Mouse (Mus musculus): ENCODE data around the gene Cdc37l1. TPM values are rescaled to one million over a fixed set of nuclear protein-coding genes. Genes with fewer than 3 reads are reported as not detected.

Gene Cdc37l1
- total and polyA plus RNA-seq, 3 experiments: 17.2 to 27.7 TPM; not detected in 1

DNA sequence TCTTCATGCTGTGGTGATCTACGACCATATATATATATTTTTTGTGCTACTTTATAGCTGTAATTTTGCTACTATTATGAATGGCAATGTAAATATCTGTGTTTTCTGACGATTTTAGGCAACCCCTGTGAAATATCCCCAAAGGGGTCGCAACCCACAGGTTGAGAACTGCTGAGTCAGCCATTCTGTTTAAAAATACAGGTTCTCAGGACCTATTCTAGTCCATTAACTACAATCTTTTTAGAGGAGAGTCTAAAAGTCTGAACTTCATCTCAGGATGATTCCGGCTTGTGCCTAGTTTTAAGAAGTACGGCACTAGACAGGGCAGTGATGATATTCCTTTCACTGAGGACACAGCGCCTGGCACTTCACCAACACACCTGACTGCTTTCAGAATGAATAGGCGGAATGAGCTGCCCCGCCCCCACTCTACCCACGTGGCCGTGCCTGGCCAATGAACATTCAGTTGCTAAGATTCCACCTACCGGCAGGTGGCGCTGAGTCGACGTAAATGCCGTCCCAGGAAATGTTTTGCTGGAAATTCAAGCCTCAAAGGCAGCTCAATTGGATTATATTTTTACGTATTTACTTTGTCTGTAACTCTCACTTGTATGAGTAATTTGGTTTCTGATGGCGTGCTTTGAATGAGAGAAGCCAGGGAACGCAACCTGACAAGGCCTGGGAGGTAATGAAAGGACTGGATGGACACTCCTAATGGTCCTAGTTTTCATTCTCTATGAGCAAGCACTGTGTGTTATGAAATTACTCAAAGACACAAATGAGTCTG is 73.6 kb downstream of the Cdc37l1 start (continued):
- TF ChIP-seq TAL1 (IDR thresholded peaks at IDR 0.05; ENCODE audit: low read length) (no peak), MAFK (IDR thresholded peaks at IDR 0.05; ENCODE audit: borderline replicate concordance, low read depth, low read length) (peak; percentile 99), ZNF384 (IDR thresholded peaks at IDR 0.05; ENCODE audit: low read depth, low read length) (no peak), EP300 (IDR thresholded peaks at IDR 0.05; ENCODE audit: low read depth in 1 of 2, low read length in 2 of 2) (peak in 1 of 2 experiments; percentile 26; a peak in 1 of 4 replicates), MYC (IDR thresholded peaks at IDR 0.05; ENCODE audit: low read depth, low read length) (0 out of 2 replicates have a peak, but pooled peaks have one; percentile 9), MAX (IDR thresholded peaks at IDR 0.05; ENCODE audit: low read length) (peak; percentile 96), ZC3H11A (IDR thresholded peaks at IDR 0.05; ENCODE audit: low read depth, low read length) (peak; percentile 93)

DNA sequence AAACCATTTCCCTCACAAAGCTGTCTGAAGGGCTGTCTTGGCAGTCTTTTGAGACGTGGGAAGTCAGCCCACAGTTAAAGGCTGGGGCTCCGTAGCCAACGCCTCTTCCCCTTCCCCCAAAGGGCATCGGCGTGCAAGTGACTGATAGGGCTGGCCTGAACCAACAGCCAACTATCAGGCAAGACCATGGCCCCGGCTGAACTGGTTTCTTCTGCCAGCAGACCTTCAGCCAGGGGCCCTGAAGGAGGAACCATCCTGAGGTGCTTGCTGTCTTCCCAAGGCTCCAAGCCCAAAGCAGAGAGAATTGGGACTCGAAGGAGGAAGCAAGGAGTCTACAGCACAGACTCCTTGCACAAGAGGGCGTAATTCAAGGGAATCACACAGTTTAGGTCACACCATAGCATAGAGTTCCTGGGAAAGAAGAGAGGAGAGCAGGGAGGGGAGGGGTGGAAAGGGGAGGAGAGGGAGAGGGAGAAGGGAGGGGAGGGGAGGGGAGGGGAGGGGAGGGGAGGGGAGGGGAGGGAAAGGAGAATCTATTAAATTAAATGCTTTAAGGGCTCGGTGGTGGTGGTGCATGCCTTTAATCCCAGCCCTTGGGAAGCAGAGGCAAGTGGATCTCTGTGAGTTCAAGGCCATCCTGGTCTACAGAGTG is 74.4 kb downstream of the Cdc37l1 start:
- Histone ChIP-seq H3K27ac (ENCODE audit: control insufficient read depth, low read depth, low read length) (peak overlapping the region; percentile 94), H3K9ac (ENCODE audit: control insufficient read depth, low read depth, low read length, poor library complexity, severe bottlenecking) (peak overlapping the region; percentile 68), H3K9me3 (replicated peaks; ENCODE audit: insufficient read depth, low read length) (no peaks in the 10 kb centered on the region), H3K27me3 (ENCODE audit: control insufficient read depth in 1 of 2, insufficient read depth in 2 of 2, low read length in 2 of 2) (no peaks in the 10 kb centered on the region), H3K4me3 (ENCODE audit: control insufficient read depth in 1 of 2, insufficient read depth in 1 of 2, low read depth in 2 of 2, low read length in 2 of 2) (peak overlapping the region; percentile 49), H3K79me2 (ENCODE audit: control insufficient read depth, insufficient read depth, low read length, poor library complexity) (no peaks in the 10 kb centered on the region; the same call in 1 of the 2 replicates), H3K4me1 (ENCODE audit: control insufficient read depth in 1 of 2, insufficient read depth in 2 of 2, low read length in 2 of 2) (peaks cover 4 to 20% of the 10 kb centered on the region in 2 experiments; a peak in 3 of 4 replicates), H3K36me3 (ENCODE audit: control insufficient read depth in 1 of 2, insufficient read depth in 2 of 2, low read length in 2 of 2) (peaks cover 0 to 23% of the 10 kb centered on the region in 2 experiments; a peak in 2 of 4 replicates)
- DNase-seq (ENCODE audit: low read depth, low spot score): peak; percentile 96
- TF ChIP-seq UBTF (IDR thresholded peaks at IDR 0.05; ENCODE audit: borderline replicate concordance, insufficient read depth, low read depth, low read length) (no peak), POLR2AphosphoS5 (IDR thresholded peaks at IDR 0.05; ENCODE audit: borderline replicate concordance, low read depth, low read length) (no peak), MEF2A (IDR thresholded peaks at IDR 0.05; ENCODE audit: extremely low read depth, insufficient replicate concordance, low read depth, low read length, poor library complexity, severe bottlenecking) (0 out of 2 replicates have a peak, but pooled peaks have one; percentile 54), GABPA (IDR thresholded peaks at IDR 0.05; ENCODE audit: low read depth, low read length) (no peak), CHD2 (IDR thresholded peaks at IDR 0.05; ENCODE audit: low read length) (peak; percentile 82), NRF1 (IDR thresholded peaks at IDR 0.05; ENCODE audit: insufficient read depth, low read depth, low read length, poor library complexity, severe bottlenecking) (no peak), NELFE (IDR thresholded peaks at IDR 0.05; ENCODE audit: low read depth, low read length) (no peak), TAL1 (IDR thresholded peaks at IDR 0.05; ENCODE audit: low read length) (peak; percentile 98), USF1 (IDR thresholded peaks at IDR 0.05; ENCODE audit: low read depth, low read length) (no peak), MAX (IDR thresholded peaks at IDR 0.05; ENCODE audit: low read length) (peak; percentile 28; the same call in 1 of the 2 replicates), MYB (IDR thresholded peaks at IDR 0.05; ENCODE audit: low read depth, low read length) (peak; percentile 94), JUND (IDR thresholded peaks at IDR 0.05; ENCODE audit: low read depth, low read length) (no peak), KAT2A (conservative IDR thresholded peaks at IDR 0.05; ENCODE audit: low read depth, low read length) (no peak), ZNF384 (IDR thresholded peaks at IDR 0.05; ENCODE audit: low read depth, low read length) (no peak), TCF12 (IDR thresholded peaks at IDR 0.05; ENCODE audit: low read depth, low read length) (peak; percentile 99), MAFK (IDR thresholded peaks at IDR 0.05; ENCODE audit: borderline replicate concordance, low read depth, low read length) (peak; percentile 21; the same call in 1 of the 2 replicates), MYC (IDR thresholded peaks at IDR 0.05; ENCODE audit: low read depth, low read length) (no peak), CTCF (IDR thresholded peaks at IDR 0.05 in 2 of 3, conservative IDR thresholded peaks at IDR 0.05 in 1 of 3; ENCODE audit: control insufficient read depth in 1 of 3, insufficient read depth in 1 of 3, low read depth in 2 of 3, low read length in 3 of 3, poor library complexity in 1 of 3, severe bottlenecking in 1 of 3) (peak in 1 of 3 experiments; percentile 26; a peak in 1 of 6 replicates), TBP (IDR thresholded peaks at IDR 0.05; ENCODE audit: low read depth, low read length) (no peak; the same call in 1 of the 2 replicates), ELF1 (IDR thresholded peaks at IDR 0.05; ENCODE audit: low read depth, low read length) (peak; percentile 43; the same call in 1 of the 2 replicates), POLR2AphosphoS2 (IDR thresholded peaks at IDR 0.05; ENCODE audit: low read length) (peak; percentile 64; the same call in 1 of the 2 replicates), E2F4 (IDR thresholded peaks at IDR 0.05; ENCODE audit: borderline replicate concordance, low read depth, low read length) (no peak), EP300 (IDR thresholded peaks at IDR 0.05; ENCODE audit: low read depth in 1 of 2, low read length in 2 of 2) (peak; percentile 98 to 99), MAZ (IDR thresholded peaks at IDR 0.05; ENCODE audit: low read depth, low read length) (peak; percentile 91), ZC3H11A (IDR thresholded peaks at IDR 0.05; ENCODE audit: low read depth, low read length) (peak; percentile 5; the same call in 1 of the 2 replicates), ZKSCAN1 (IDR thresholded peaks at IDR 0.05; ENCODE audit: low read depth, low read length) (no peak), MXI1 (IDR thresholded peaks at IDR 0.05; ENCODE audit: low read depth, low read length) (0 out of 2 replicates have a peak, but pooled peaks have one; percentile 14), RCOR1 (IDR thresholded peaks at IDR 0.05; ENCODE audit: low read depth, low read length) (peak; percentile 81), GATA1 (IDR thresholded peaks at IDR 0.05; ENCODE audit: low read depth, low read length) (peak; percentile 93)
